Mouse (Mus musculus) kidney, adult 2 months (tissue): Measurements from ENCODE around the gene Mmp28.

Source experiments
- CTCF ChIP-seq: fragments of 200-500 bp; conservative IDR thresholded peaks from 2 replicates; pipeline ENCODE4 v1.5.1; 2011; ENCODE audit warnings: low read depth, mild to moderate bottlenecking, control low read depth, low read length, moderate library complexity, mixed read lengths; ENCODE audit not compliant: insufficient read depth, insufficient read length
- POLR2A ChIP-seq: fragments of 200-500 bp; IDR thresholded peaks from one replicate; pipeline ENCODE4 v1.6.1; 2011; ENCODE audit warnings: low read depth, low read length, control low read depth

GRCm38 (mm10) chr11:83447612-83448011 is 15.3 kb downstream of the Mmp28 start:
- TF ChIP-seq CTCF = no peak
- TF ChIP-seq POLR2A = no peak
